Mouse (Mus musculus) embryonic facial prominence, embryonic 12.5 days (tissue): ENCODE results near the gene Frat1. TPM values are rescaled to one million over a fixed set of nuclear protein-coding genes. Genes with fewer than 3 reads are reported as not detected.

Experiments used
- ATAC-seq: fragments of 200-750 bp; cut with Nextera tagmentation; 2 replicates; pipeline ENCODE4 v1.8.0; 2017; ENCODE audit not compliant: insufficient number of reproducible peaks, insufficient read depth, low FRiP score, low TSS enrichment
- H3K27ac ChIP-seq: fragments of 300-500 bp; sonication (generic); 2 replicates; pipeline ENCODE4 v1.5.1; 2016; ENCODE audit warnings: mild to moderate bottlenecking
- H3K27me3 ChIP-seq: fragments of 300-500 bp; sonication (generic); 2 replicates; pipeline ENCODE4 v1.6.1; 2016; ENCODE audit warnings: mild to moderate bottlenecking, moderate library complexity
- H3K36me3 ChIP-seq: fragments of 300-500 bp; sonication (generic); 2 replicates; pipeline ENCODE4 v1.6.1; 2016; ENCODE audit warnings: mild to moderate bottlenecking
- H3K4me1 ChIP-seq: fragments of 300-500 bp; sonication (generic); 2 replicates; pipeline ENCODE4 v1.6.1; 2016
- H3K4me2 ChIP-seq: fragments of 300-500 bp; sonication (generic); replicated peaks from 2 replicates; pipeline ENCODE4 v1.6.1; 2016; ENCODE audit warnings: mild to moderate bottlenecking, moderate library complexity
- H3K4me3 ChIP-seq: fragments of 300-500 bp; sonication (generic); 2 replicates; pipeline ENCODE4 v1.5.1; 2016; ENCODE audit warnings: mild to moderate bottlenecking
- H3K9ac ChIP-seq: fragments of 300-500 bp; sonication (generic); 2 replicates; pipeline ENCODE4 v1.6.1; 2016; ENCODE audit warnings: mild to moderate bottlenecking, moderate library complexity
- H3K9me3 ChIP-seq: fragments of 300-500 bp; sonication (generic); 2 replicates; pipeline ENCODE4 v1.6.1; 2016; ENCODE audit warnings: mild to moderate bottlenecking, moderate library complexity
- WGBS: fragments of 180-500 bp; shearing (Covaris S2); methylation state at CpG from one replicate; pipeline ENCODE4 v1.1.7; 2016; 5-methylcytosine and 5-hydroxymethylcytosine counted together
- polyA plus RNA-seq: library from polyadenylated mRNA; unstranded; fragments of >200 nt; fragmentation: Nextera tagmentation; extraction: Ambion mirVana; gene quantifications from 2 replicates; pipeline ENCODE4 v1.2.1, GENCODE M21; 2016

The Frat1 gene
- 7.9 and 8.9 TPM in 2 replicates for polyA plus RNA-seq

GRCm38 (mm10) chr19:41829381-41830105 is at the start of gene Frat1:
TSS of gene Frat1 (plus strand) at chr19:41829970.
- peaks cover 24% of the 10 kb centered on the region for H3K27me3 ChIP-seq
- peak; percentile 93 for ATAC-seq
- H3K36me3 ChIP-seq = no peaks in the 10 kb centered on the region
- peak within 1 kb of the TSS; percentile 79 for H3K4me3 ChIP-seq
- no peaks in the 10 kb centered on the region for H3K9me3 ChIP-seq
- peaks cover 13% of the 10 kb centered on the region for H3K4me1 ChIP-seq
- peak within 1 kb of the TSS; percentile 74 for H3K9ac ChIP-seq
- peak within 1 kb of the TSS; percentile 99 for H3K4me2 ChIP-seq
- 1% methylated on average over 39 of the region's 39 CpGs for WGBS
- peak within 1 kb of the TSS; percentile 74 for H3K27ac ChIP-seq

GRCm38 (mm10) chr19:41786896-41787295 is 42.9 kb upstream of the Frat1 start:
- H3K4me1 ChIP-seq = no peaks in the 10 kb centered on the region
- no peak for ATAC-seq

GRCm38 (mm10) chr19:41789110-41789961 is 40.4 kb upstream of the Frat1 start:
- no peak overlapping the region for H3K27ac ChIP-seq
- H3K36me3 ChIP-seq = peaks cover 21% of the 10 kb centered on the region
- ATAC-seq = no peak
- H3K9ac ChIP-seq = no peak overlapping the region
- 67% methylated on average over 10 of the region's 10 CpGs for WGBS
- H3K27me3 ChIP-seq = no peaks in the 10 kb centered on the region
- no peaks in the 10 kb centered on the region for H3K9me3 ChIP-seq
- H3K4me1 ChIP-seq = no peaks in the 10 kb centered on the region
- H3K4me3 ChIP-seq = no peak overlapping the region
- H3K4me2 ChIP-seq = no peak overlapping the region

More at GRCm38 (mm10) chr19:41786896-41787295, 42.9 kb upstream of the Frat1 start:
- no peak overlapping the region for H3K4me3 ChIP-seq
- no peak overlapping the region for H3K4me2 ChIP-seq
- H3K27me3 ChIP-seq = no peaks in the 10 kb centered on the region
- H3K9me3 ChIP-seq = no peaks in the 10 kb centered on the region
- H3K27ac ChIP-seq = no peak overlapping the region
- H3K36me3 ChIP-seq = peaks cover 33% of the 10 kb centered on the region
- H3K9ac ChIP-seq = no peak overlapping the region
- 97% methylated on average over 1 of the region's 1 CpGs for WGBS

DNA sequence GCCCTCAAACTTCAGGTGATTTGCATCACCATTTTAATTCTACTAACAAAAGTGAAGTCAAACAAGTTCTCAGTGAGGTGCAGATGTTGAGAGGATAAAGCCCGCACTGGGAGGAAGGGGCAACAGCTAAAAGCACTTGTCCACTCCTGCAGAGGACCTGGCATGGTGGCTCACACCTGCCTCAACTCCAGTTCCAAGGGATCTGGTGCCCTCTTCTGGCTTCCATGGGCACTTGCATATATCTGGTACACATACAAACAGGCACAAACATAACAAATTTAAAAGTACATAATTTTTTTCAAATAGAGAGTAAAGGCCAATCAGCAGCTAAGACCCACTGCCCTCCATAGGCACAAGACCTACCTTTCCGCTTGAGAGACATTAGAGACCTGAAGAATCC is 38.4 kb upstream of the Frat1 start:
- H3K27me3 ChIP-seq = no peaks in the 10 kb centered on the region
- H3K27ac ChIP-seq = no peak overlapping the region
- no peak overlapping the region for H3K9ac ChIP-seq
- WGBS = 85% methylated on average over 2 of the region's 2 CpGs
- no peak overlapping the region for H3K4me2 ChIP-seq
- ATAC-seq = no peak
- no peak overlapping the region for H3K4me3 ChIP-seq
- no peaks in the 10 kb centered on the region for H3K9me3 ChIP-seq
- 0 out of 2 replicates have a peak, but pooled peaks cover 8% of the 10 kb centered on the region for H3K36me3 ChIP-seq
- no peaks in the 10 kb centered on the region for H3K4me1 ChIP-seq

GRCm38 (mm10) chr19:41792934-41793486 is 36.8 kb upstream of the Frat1 start:
- Histone ChIP-seq H3K4me3 (no peak overlapping the region), H3K36me3 (0 out of 2 replicates have a peak, but pooled peaks cover 2% of the 10 kb centered on the region), H3K27ac (no peak overlapping the region), H3K9me3 (no peaks in the 10 kb centered on the region), H3K27me3 (no peaks in the 10 kb centered on the region), H3K4me1 (peaks cover 4% of the 10 kb centered on the region; the same call in 1 of the 2 replicates), H3K4me2 (no peak overlapping the region), H3K9ac (no peak overlapping the region)
- ATAC-seq = no peak
- WGBS = 81% methylated on average over 1 of the region's 1 CpGs

DNA sequence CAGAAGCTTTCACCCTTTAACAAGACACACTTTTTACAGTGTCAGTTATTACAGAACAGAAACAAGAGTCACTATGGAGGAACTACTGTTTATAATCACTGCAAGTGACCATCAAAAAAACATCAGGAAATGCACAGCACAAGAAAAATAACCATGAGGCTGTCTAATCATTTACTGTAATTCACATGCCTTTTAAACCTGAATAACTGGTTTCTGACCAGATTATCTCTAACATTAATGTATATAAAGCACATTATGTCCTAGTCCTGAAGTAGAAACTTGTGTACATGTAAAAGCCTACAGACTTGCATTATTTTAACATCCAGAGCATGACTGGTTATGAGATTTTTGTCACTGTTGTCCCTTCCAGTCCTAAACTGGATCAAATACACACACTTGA is 35.8 kb upstream of the Frat1 start:
- Histone ChIP-seq H3K9ac (no peak overlapping the region), H3K27ac (no peak overlapping the region), H3K4me3 (no peak overlapping the region), H3K4me2 (no peak overlapping the region), H3K36me3 (0 out of 2 replicates have a peak, but pooled peaks cover 2% of the 10 kb centered on the region), H3K27me3 (no peaks in the 10 kb centered on the region), H3K4me1 (peaks cover 4% of the 10 kb centered on the region; the same call in 1 of the 2 replicates), H3K9me3 (no peaks in the 10 kb centered on the region)
- ATAC-seq = no peak

DNA sequence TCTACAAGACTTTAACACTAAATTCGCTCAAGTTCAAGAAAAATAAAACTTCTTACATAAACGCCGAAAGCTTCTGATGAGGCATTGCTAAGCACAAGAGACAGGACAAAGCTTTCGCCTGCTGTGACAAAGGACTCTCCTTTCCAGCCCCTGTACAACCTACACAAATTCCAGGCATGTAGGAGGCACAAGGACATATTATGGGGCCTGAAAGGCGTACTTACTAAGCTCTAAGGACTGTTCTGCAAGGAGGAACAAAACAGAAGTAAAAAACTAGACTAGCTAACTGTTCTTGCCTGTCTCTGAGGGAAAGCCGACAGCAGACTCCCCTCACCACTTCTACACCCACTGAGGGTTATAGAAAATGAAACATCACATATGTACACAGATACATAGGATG is 34.9 kb upstream of the Frat1 start:
- no peak overlapping the region for H3K4me3 ChIP-seq
- H3K27ac ChIP-seq = no peak overlapping the region
- H3K9me3 ChIP-seq = no peaks in the 10 kb centered on the region
- no peaks in the 10 kb centered on the region for H3K36me3 ChIP-seq
- 83% methylated on average over 6 of the region's 6 CpGs for whole genome bisulfite sequencing
- H3K27me3 ChIP-seq = no peaks in the 10 kb centered on the region
- no peak overlapping the region for H3K9ac ChIP-seq
- no peak overlapping the region for H3K4me2 ChIP-seq
- peaks cover 5% of the 10 kb centered on the region for H3K4me1 ChIP-seq
- no peak for ATAC-seq

- Histone ChIP-seq H3K4me2 (no peak overlapping the region), H3K4me1 (peaks cover 16% of the 10 kb centered on the region), H3K27ac (peak overlapping the region; percentile 26), H3K4me3 (no peak overlapping the region), H3K36me3 (no peaks in the 10 kb centered on the region), H3K9me3 (no peaks in the 10 kb centered on the region), H3K27me3 (no peaks in the 10 kb centered on the region), H3K9ac (0 out of 2 replicates have a peak overlapping the region, but pooled peaks have one; percentile 12)
- WGBS = 56% methylated on average over 3 of the region's 3 CpGs
- no peak for ATAC-seq
These were observed 33.5 kb upstream of the Frat1 start for GRCm38 (mm10) chr19:41796148-41796760.

DNA sequence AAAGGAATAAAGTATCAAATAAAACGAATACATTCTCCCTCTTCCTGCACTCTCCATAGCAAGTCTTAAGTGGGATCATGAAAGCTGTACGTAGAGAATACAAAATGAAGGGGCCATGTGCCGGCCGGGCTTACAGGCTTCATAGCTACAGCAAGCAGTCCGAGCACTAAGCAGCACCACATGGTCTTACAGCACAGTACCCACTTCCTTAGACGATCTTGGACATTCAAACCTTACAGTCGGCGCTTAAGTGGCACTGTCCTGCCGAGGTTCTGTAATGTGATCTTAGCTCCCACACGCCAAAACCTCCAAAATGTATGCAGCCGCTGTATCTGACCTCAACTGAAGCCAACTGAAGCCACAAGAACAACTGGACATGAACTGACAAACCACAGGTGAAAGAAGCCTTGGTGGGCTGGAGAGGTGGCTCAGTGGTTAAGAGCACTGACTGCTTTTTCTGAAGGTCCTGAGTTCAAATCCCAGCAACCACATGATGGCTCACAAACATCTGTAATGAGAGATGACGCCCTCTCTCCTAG is 32.9 kb upstream of the Frat1 start:
- no peaks in the 10 kb centered on the region for H3K9me3 ChIP-seq
- 0 out of 2 replicates have a peak overlapping the region, but pooled peaks have one; percentile 12 for H3K9ac ChIP-seq
- H3K4me3 ChIP-seq = no peak overlapping the region
- H3K27ac ChIP-seq = peak overlapping the region; percentile 26
- H3K4me1 ChIP-seq = peaks cover 16% of the 10 kb centered on the region
- H3K36me3 ChIP-seq = no peaks in the 10 kb centered on the region
- 60% methylated on average over 12 of the region's 12 CpGs for WGBS
- H3K27me3 ChIP-seq = no peaks in the 10 kb centered on the region
- no peak for ATAC-seq
- H3K4me2 ChIP-seq = 0 out of 2 replicates have a peak overlapping the region, but pooled peaks have one; percentile 1

DNA sequence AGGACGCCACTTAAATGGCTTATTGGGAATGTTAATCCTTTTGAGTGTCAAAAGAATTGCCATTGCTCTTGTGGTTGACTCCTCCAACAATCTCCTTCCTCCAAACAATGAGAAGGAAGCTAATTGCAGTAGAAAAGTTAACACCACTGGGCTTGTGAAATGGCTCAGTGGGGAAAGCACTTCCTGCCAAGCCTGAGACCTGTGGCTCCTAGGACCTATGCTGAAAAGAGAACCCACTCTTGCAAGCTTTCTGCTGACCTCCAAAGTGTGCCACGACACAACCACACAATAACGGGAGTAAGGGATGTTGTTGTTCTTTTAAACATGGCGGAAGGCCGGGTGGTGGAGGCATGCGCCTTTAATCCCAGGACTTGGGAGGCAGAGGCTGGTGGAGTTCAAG is 32.2 kb upstream of the Frat1 start:
- Histone ChIP-seq H3K4me3 (no peak overlapping the region), H3K4me1 (peaks cover 16% of the 10 kb centered on the region), H3K9ac (no peak overlapping the region), H3K27ac (no peak overlapping the region), H3K27me3 (no peaks in the 10 kb centered on the region), H3K9me3 (no peaks in the 10 kb centered on the region), H3K36me3 (no peaks in the 10 kb centered on the region), H3K4me2 (no peak overlapping the region)
- 90% methylated on average over 6 of the region's 6 CpGs for WGBS
- no peak for ATAC-seq

DNA sequence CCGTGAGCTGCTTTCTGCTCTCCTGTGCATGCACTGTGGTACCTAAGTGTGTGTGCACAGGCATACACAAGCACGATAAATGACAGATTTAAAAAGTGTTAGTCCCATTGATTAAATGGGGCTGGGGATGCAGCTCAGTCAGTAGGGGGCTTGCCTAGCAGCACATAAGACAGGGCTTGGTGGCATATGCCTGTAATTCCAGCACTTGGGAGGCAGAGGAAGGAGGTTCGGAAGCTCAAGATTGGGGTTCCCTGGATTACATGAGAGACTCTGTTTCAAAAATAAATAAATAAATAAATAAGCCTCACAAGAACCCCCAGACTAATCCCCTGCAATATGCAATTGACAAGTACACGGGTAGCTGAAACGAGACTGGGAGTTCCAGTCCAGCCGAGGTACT is 29.3 kb upstream of the Frat1 start:
- Histone ChIP-seq H3K9me3 (no peaks in the 10 kb centered on the region), H3K27me3 (no peaks in the 10 kb centered on the region), H3K27ac (no peak overlapping the region), H3K36me3 (no peaks in the 10 kb centered on the region), H3K4me3 (peak overlapping the region; percentile 83), H3K4me2 (peak overlapping the region; percentile 77), H3K4me1 (peaks cover 16% of the 10 kb centered on the region), H3K9ac (peak overlapping the region; percentile 28)
- ATAC-seq = no peak
- WGBS = 48% methylated on average over 6 of the region's 6 CpGs
